Mouse (Mus musculus) forebrain, embryonic 11.5 days (tissue): ENCODE data around the gene Lrrc7. TPM values are rescaled to one million over a fixed set of nuclear protein-coding genes. Genes with fewer than 3 reads are reported as not detected.

ENCODE experiments used
- ATAC-seq: fragments of 200-750 bp; cut with Nextera tagmentation; replicated peaks from 2 replicates; pipeline ENCODE4 v1.8.0; 2017; ENCODE audit warnings: moderate TSS enrichment; ENCODE audit not compliant: low FRiP score
- DNase-seq: peaks from one replicate; pipeline ENCODE4 v3.0.0-alpha.2; 2017; ENCODE audit warnings: low spot score
- H3K27ac ChIP-seq: fragments of 300-500 bp; sonication (generic); 2 replicates; pipeline ENCODE4 v1.5.1; 2014; ENCODE audit warnings: low read depth, low read length
- H3K27me3 ChIP-seq: fragments of 300-500 bp; sonication (generic); 2 replicates; pipeline ENCODE4 v1.6.1; 2014; ENCODE audit warnings: mild to moderate bottlenecking, low read length, mixed read lengths; ENCODE audit not compliant: control insufficient read depth, insufficient read depth
- H3K36me3 ChIP-seq: fragments of 300-500 bp; sonication (generic); 2 replicates; pipeline ENCODE4 v1.6.1; 2014; ENCODE audit warnings: mild to moderate bottlenecking, low read length, moderate library complexity, mixed read lengths; ENCODE audit not compliant: control insufficient read depth, insufficient read depth
- H3K4me1 ChIP-seq: fragments of 300-500 bp; sonication (generic); replicated peaks from 2 replicates; pipeline ENCODE4 v1.6.1; 2014; ENCODE audit warnings: low read length, mixed read lengths; ENCODE audit not compliant: control insufficient read depth, insufficient read depth
- H3K4me2 ChIP-seq: fragments of 300-500 bp; sonication (generic); 2 replicates; pipeline ENCODE4 v1.6.1; 2014; ENCODE audit warnings: low read depth, mild to moderate bottlenecking, low read length, moderate library complexity, mixed read lengths; ENCODE audit not compliant: severe bottlenecking
- H3K4me3 ChIP-seq: fragments of 300-500 bp; sonication (generic); 2 replicates; pipeline ENCODE4 v1.5.1; 2014; ENCODE audit warnings: low read depth, low read length
- H3K9ac ChIP-seq: fragments of 300-500 bp; sonication (generic); 2 replicates; pipeline ENCODE4 v1.6.1; 2014; ENCODE audit warnings: low read length
- H3K9me3 ChIP-seq: fragments of 300-500 bp; sonication (generic); 2 replicates; pipeline ENCODE4 v1.6.1; 2016; ENCODE audit warnings: low read length, mixed read lengths; ENCODE audit not compliant: control insufficient read depth
- WGBS: fragments of 180-500 bp; shearing (Covaris S2); extraction: QIAGEN DNeasy Blood & Tissue Kit; methylation state at CpG from one replicate; pipeline ENCODE4 v1.1.7; 2014; 5-methylcytosine and 5-hydroxymethylcytosine counted together
- polyA plus RNA-seq: library from polyadenylated mRNA; unstranded; fragments of >200 nt; fragmentation: Nextera tagmentation; extraction: Ambion mirVana; gene quantifications from 2 replicates; pipeline ENCODE4 v1.2.1, GENCODE M21; 2014

Lrrc7 gene
- polyA plus RNA-seq, 1 experiment from 2014 or later: 3.2 TPM

DNA sequence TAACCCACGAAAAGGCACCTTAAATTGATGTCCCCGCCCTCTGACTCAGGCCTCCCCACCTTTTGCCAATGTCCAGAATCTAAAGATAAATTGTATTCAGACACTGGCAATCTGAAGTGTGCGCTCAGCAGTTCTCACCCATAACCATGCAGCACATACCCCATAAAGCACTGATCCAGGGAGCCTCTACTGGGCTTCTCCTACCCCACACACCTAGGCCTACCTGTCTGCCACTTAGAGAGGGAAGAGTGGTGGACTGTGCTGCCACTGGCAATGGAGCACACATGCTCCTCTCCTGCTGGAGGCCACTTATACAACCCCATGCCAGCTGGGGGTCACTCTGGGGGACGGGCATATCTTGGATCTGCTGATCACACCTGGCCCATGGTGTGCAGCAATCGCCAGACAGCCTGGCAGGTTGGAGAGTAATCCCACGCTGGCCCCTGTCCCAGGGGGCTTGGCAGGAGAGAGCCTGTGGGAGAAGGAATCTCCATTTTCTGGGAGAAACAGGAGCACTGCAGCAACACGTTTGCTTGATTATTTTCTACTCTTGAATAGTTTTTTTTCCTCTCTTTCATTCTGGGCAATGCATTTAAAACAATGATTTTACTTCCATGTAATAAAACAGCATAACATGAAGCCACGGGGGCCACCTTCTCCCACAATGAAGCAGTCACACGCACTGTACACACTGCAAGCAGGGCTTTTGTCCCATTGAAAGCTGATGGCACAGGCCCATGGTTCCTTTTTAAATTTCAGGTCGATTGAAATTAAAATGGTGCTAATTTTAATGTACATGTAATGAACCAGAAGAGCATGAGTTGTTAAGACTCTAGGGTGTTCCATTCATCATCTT is 386.9 kb downstream of the Lrrc7 start:
- ATAC-seq (peak; percentile 64), DNase-seq (no peak)
- Histone ChIP-seq H3K27ac (no peak overlapping the region), H3K36me3 (no peaks in the 10 kb centered on the region), H3K4me3 (no peak overlapping the region), H3K27me3 (no peaks in the 10 kb centered on the region), H3K4me2 (no peak overlapping the region), H3K9ac (no peak overlapping the region), H3K4me1 (no peaks in the 10 kb centered on the region), H3K9me3 (no peaks in the 10 kb centered on the region)
- 71% methylated on average over 10 of the region's 10 CpGs for WGBS

DNA sequence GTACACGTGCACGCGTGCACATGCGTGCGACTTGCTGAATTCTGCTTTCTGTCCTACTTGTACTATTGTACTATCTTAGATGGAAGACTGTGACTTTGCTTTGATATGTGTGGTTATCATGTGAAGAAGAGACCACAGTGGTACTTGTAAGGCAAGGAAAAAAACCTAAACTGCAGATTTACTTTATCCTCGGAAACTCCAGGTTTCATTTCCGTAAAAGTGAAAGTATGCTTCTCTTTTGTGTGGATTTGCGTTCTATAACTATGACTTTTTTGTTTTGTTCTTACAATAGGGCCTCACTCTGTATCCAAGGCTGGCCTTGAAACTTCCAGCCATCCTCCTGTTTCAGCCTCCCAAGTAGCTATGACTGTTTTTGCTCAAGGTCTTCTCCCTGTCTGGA is 392.8 kb downstream of the Lrrc7 start:
- Histone ChIP-seq H3K27me3 (no peaks in the 10 kb centered on the region), H3K36me3 (no peaks in the 10 kb centered on the region), H3K4me2 (no peak overlapping the region), H3K4me3 (no peak overlapping the region), H3K4me1 (no peaks in the 10 kb centered on the region), H3K9ac (no peak overlapping the region), H3K27ac (no peak overlapping the region), H3K9me3 (no peaks in the 10 kb centered on the region)
- no peak for ATAC-seq
- 93% methylated on average over 8 of the region's 8 CpGs for WGBS
- DNase-seq: no peak

DNA sequence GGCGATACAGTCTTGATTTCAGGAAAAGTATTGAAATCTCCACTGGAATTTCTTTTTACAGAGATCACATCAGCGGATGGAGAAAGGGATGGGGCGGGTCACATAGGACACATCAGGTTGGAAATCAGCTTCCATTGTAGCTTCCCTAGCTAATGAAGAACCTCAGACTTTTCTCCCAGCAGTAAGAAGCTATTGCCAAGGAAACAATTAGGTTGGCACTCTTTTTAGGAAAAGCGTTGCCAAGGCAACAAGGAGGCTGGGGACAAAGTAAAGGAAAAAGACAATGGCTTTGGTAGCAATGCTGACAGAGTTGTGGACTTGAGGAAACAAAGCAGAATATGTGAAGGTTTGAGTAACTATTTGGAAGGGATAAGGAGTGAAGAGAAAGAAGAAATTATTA is 393.6 kb downstream of the Lrrc7 start:
- no peaks in the 10 kb centered on the region for H3K36me3 ChIP-seq
- H3K9me3 ChIP-seq: no peaks in the 10 kb centered on the region
- H3K27me3 ChIP-seq: no peaks in the 10 kb centered on the region
- WGBS: 60% methylated on average over 4 of the region's 4 CpGs
- H3K4me3 ChIP-seq: no peak overlapping the region
- ATAC-seq (peak; percentile 34; the same call in 1 of the 2 replicates), DNase-seq (no peak)
- no peak overlapping the region for H3K27ac ChIP-seq
- H3K9ac ChIP-seq: no peak overlapping the region
- H3K4me2 ChIP-seq: no peak overlapping the region
- H3K4me1 ChIP-seq: no peaks in the 10 kb centered on the region

DNA sequence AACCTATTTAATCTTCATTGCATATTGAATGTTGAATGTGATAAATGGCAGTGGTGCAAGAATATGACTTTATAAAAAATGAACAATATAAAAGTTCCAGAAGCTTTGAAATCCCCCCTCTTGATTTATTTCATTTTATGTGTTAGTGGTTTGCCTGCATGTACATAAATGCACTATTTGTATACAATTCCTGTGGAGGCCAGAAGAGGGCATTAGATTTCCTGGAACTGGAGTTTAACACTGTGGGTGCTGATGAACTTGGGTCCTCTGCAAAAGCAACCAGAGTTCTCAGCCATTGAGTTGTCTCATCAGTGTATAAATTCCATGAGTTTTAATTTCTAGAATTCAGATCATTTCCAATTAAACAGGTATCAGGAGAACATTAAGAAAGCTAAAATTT is 397.0 kb downstream of the Lrrc7 start:
- no peaks in the 10 kb centered on the region for H3K4me1 ChIP-seq
- H3K4me3 ChIP-seq: no peak overlapping the region
- no peak for ATAC-seq
- no peak overlapping the region for H3K9ac ChIP-seq
- DNase-seq: no peak
- no peak overlapping the region for H3K4me2 ChIP-seq
- H3K27ac ChIP-seq: no peak overlapping the region
- no peaks in the 10 kb centered on the region for H3K27me3 ChIP-seq
- H3K36me3 ChIP-seq: no peaks in the 10 kb centered on the region
- no peaks in the 10 kb centered on the region for H3K9me3 ChIP-seq

DNA sequence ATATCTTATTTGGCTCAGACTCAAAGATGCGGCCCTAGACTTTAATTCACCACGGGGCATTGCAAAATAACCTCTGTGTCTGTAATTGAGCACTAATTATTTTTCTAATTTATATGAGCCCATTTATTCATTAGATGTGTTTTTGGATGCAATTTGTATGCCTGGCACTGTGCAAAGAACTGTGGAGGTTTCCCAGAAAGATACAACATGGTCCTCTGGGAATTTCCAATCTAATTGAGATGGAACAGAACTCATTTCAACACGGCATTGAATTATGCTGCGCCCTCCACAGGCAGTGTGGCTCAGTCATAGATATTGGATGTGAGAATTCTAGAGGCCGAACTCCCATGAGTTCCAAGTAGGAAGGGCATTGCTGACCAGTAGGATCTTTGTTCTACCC is 397.6 kb downstream of the Lrrc7 start:
- 86% methylated on average over 5 of the region's 5 CpGs for WGBS
- ATAC-seq: no peak
- no peak overlapping the region for H3K4me3 ChIP-seq

DNA sequence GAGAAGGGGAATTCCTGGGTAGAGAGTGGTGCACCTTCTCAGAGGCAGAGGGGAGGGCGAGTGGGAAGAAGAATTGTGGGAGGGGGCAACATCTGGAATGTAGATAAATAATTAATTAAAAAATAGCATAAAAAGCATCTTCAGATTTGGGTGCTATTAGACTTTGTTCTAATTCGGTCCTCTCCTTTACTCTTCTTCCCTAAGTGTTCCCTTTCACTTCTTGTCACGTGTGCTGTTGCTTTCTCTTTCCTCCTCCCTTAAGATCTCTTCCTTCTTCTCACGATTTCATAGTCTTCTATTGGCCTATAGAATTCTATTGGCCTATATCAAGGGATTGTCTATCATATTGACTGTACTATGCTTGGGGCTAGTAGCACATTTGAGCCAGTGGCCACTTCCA is 398.9 kb downstream of the Lrrc7 start:
- H3K4me2 ChIP-seq: no peak overlapping the region
- H3K27ac ChIP-seq: no peak overlapping the region
- no peak overlapping the region for H3K9ac ChIP-seq
- WGBS: 84% methylated on average over 4 of the region's 4 CpGs
- H3K36me3 ChIP-seq: no peaks in the 10 kb centered on the region
- H3K4me1 ChIP-seq: no peaks in the 10 kb centered on the region
- DNase-seq (no peak), ATAC-seq (no peak)
- no peak overlapping the region for H3K4me3 ChIP-seq
- H3K9me3 ChIP-seq: no peaks in the 10 kb centered on the region
- no peaks in the 10 kb centered on the region for H3K27me3 ChIP-seq

More for the DNA sequence above, 397.6 kb downstream of the Lrrc7 start:
- Histone ChIP-seq H3K4me1 (no peaks in the 10 kb centered on the region), H3K27ac (no peak overlapping the region), H3K9me3 (no peaks in the 10 kb centered on the region), H3K36me3 (no peaks in the 10 kb centered on the region), H3K9ac (no peak overlapping the region), H3K4me2 (no peak overlapping the region), H3K27me3 (no peaks in the 10 kb centered on the region)
- DNase-seq: no peak

DNA sequence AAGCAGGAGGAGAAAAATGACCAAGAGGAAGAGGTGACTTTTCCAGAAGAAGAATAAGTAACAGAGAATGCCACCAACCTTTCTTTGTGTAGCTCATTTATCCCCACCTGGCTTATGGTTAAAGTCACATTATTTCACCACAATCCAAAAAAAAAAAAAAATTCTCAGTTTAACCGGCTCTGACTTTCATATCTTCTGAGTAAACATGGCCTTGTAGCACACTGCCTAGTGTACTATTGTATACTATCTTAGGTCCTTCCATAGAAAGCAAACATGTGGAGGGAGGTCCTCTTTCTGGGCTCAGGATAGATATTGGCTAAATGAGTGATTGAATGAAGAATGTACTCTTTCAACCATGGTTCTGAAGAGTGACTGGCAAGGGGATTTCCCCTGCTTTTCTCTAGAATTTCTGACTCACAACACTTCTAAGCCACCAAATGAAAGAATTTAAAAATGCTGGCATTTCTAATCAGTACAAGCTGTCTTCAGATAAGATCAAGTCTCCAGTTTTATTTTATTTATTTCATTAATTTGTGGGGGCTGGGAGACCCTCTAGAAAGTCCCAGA is 400.0 kb downstream of the Lrrc7 start:
- no peak overlapping the region for H3K4me2 ChIP-seq
- H3K36me3 ChIP-seq: no peaks in the 10 kb centered on the region
- DNase-seq (no peak), ATAC-seq (no peak)
- no peak overlapping the region for H3K27ac ChIP-seq
- H3K4me1 ChIP-seq: no peaks in the 10 kb centered on the region
- H3K4me3 ChIP-seq: no peak overlapping the region
- WGBS: 91% methylated on average over 1 of the region's 1 CpGs
- H3K9me3 ChIP-seq: no peaks in the 10 kb centered on the region
- H3K27me3 ChIP-seq: no peaks in the 10 kb centered on the region
- no peak overlapping the region for H3K9ac ChIP-seq

DNA sequence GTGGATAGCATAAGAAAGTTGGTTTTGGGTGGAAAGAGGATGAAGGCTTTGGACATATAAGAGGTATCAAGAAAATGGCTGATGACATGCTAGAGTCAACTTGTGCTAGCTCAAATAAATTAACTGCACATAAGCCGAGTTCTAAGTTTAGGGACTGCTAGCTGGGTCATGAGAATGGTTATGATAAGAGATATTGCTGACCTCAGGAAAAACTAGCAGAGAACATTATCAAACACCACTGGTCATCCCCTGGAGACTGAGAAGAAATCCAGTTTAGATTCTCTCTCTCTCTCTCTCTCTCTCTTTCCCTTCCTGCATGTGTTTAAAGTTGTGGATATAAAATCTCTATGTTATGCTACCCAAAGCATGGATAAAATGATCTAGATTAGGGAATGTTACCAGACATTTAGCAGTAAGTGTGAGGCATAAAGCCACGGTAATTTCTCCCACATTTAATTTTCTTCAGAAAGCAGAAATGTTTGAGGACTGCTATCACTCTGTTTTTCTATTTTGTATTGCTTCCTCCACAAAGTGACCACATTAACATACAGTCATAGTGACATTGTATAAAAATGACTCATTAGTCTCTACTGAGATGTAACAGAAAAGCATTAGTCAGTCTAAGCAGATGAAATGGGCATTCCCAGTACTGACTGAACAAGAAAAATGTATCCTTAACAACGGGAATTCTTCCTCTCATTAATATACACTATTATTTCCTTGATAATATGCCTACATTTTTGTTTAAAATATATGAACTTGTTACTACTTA is 406.3 kb downstream of the Lrrc7 start:
- no peaks in the 10 kb centered on the region for H3K27me3 ChIP-seq
- ATAC-seq: no peak
- DNase-seq: no peak
- H3K4me2 ChIP-seq: no peak overlapping the region
- H3K9me3 ChIP-seq: no peaks in the 10 kb centered on the region
- H3K36me3 ChIP-seq: no peaks in the 10 kb centered on the region
- 89% methylated on average over 3 of the region's 3 CpGs for WGBS
- H3K4me3 ChIP-seq: no peak overlapping the region
- no peaks in the 10 kb centered on the region for H3K4me1 ChIP-seq
- H3K27ac ChIP-seq: no peak overlapping the region
- no peak overlapping the region for H3K9ac ChIP-seq
